Mouse (Mus musculus) granulocyte monocyte progenitor cell, adult 5-6 weeks (primary cell): Measurements from ENCODE around the gene Sfmbt1. TPM values are rescaled to one million over a fixed set of nuclear protein-coding genes. Genes with fewer than 3 reads are reported as not detected.

Source experiments
- ATAC-seq: replicated peaks from 2 replicates; pipeline ENCODE4 v1.8.0; 2016; ENCODE audit warnings: mild to moderate bottlenecking, moderate TSS enrichment, inconsistent platforms; ENCODE audit not compliant: poor library complexity, severe bottlenecking
- total RNA-seq, 2 experiments: library from RNA; stranded (forward) in 1 of 2; stranded (reverse) in 1 of 2; fragments of 200-712, 200-1000 nt in 1 of 2; fragments of >200 nt in 1 of 2; fragmentation: Nextera tagmentation in 1 of 2; gene quantifications; 2 replicates each; pipeline ENCODE4 v1.2.3; 2014 to 2017

Gene Sfmbt1
- total RNA-seq (2014; fragmentation: Nextera tagmentation), result 11.7 and 13.0 TPM in 2 replicates
- 8.1 and 13.5 TPM in 2 replicates for total RNA-seq (2017)

DNA sequence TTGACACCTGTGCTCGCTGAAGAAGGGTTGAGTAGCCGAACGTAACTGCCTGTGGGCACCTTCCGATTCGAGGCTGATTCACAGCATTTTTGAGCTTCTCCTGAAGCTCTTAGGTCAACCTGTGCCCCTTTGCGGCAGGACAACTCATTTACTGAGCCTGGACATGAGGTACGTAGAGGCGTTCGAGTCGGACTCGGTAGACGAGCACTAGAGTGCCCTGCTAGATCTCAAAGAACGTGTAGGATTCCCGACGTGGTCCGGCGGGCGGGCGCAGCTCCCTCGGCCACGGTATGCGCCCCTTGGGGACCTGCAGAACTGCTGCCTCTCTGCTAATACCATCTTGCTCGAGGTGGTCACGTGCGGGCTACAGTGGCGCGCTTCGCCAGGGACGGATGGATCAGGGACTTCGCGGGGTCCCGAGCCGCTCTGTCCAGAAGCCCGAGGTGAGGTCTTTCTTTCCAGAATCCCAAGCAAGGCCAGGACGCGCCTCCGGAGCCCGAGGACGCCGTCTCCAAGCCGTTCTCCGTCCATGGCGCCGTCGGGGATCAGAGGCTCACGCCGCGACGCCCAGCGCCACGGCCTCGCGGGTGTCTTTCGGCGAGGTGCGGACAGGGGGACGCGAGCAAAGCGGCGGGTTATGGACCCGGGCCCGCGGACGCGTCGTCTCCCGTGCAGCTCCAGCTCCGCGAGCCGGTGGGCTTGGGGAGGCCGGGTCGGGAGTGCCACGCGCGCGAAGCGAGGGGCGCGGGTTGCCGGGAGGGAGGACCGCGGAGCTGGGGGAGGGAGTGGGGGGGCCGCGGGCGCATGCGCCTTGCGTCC is at the start of gene Sfmbt1:
Gene Sfmbt1, plus strand, starts transcription at position 51 of the 819 bp plus-strand sequence.
- peak; percentile 51 for ATAC-seq

- ATAC-seq, result no peak
Observed at GRCm38 (mm10) chr14:30666061-30666460, 48.6 kb upstream of the Sfmbt1 start.

- no peak for ATAC-seq
Observed at GRCm38 (mm10) chr14:30666604-30667003, 48.0 kb upstream of the Sfmbt1 start.

DNA sequence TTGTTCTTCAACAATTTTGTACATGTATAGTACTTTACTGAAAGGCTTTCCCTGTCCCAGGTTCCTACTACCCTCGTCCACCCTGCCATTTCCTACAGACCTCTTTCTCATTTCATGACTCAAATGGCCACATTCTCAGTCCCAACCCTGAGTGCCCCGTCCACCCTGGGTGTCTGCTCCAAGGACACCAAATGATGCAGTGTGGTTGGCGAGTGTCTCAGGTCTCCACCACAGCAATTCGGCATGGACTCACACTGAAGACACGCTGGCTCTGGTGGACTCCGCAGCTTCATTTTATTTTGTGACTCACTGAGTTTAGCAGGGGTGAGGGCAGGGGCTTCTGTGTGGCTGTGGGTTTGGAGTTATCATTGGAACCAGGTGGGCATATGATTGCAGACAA is 44.5 kb upstream of the Sfmbt1 start:
- no peak for ATAC-seq

DNA sequence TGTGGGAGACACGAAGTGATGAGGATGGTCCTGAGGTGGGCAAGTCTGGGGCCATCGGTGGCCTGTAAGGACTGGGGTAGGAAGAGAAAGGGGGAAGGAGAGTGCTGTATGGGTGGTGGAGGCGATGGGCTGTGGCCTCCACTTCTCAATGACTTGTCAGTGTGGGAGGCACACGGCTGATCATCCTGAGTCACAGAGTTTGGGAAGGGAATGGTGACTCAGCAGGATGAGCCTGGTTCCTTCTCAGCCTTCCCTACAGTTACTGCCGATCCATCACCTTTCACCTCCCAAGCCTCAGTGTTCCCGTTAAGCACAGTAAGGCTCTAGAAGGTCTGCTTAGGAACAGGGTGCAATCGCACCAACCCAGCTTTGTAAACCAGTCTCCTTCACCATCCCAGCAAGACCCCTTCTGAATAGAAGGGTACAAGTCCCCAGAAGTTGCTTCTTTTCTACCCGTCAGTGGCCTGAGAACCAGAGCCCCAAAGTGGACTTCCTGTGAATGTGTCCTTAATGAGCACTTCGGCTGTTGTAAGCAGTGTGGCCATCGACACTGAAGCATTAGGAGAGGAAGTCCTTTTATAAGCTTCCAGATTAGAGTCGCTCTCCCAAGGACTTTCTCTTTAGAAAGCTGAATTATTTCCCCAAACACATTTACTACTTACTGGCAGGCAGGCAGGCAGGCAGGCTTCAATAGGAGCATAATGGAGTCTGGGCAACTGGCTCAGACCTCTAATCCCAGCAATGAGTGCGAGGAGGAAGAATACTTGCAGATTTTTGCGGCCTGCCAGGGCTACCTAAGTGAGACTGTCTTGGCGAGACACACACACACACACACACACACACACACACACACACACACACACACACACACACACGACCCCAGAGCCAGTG is 43.3 kb upstream of the Sfmbt1 start:
- 0 out of 2 replicates have a peak, but pooled peaks have one; percentile 23 for ATAC-seq

DNA sequence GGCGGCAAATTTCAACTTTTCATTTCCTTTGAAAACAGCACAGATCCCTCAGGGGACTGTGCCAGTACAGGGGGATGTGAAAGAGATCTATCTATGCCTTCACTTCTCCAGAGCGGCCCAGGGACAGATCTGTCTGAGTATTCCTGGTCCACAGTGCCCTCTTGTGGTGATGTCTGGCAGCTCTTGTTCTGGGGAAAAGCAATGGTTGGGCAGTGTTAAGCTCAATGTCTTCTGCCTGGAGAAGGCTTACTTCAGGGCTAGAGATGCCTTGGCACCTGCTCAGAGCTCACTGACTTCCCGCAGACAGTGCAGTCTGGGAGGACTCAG is 42.7 kb upstream of the Sfmbt1 start:
- peak; percentile 95 for ATAC-seq

GRCm38 (mm10) chr14:30674947-30675346 is 39.7 kb upstream of the Sfmbt1 start:
- ATAC-seq, result no peak; the same call in 1 of the 2 replicates

DNA sequence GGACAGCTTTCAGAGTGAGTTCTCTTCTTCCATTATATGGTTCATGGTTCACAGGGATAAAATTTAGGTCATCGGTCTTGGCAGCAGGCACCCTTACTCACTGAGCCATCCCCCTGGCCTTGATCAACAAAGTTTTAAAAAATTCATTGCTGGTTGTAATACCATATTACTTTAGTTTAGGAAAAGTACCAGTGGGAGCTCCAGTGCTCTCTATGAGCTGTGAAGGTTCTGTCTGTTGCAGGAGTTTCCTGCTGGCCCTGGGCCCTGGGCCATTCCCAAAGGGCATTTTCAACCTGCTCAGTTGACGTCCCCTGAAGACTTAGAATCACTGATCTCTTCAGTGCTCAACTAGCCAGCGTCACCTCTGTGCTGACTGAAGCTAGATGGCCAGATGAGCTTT is 32.5 kb upstream of the Sfmbt1 start:
- no peak for ATAC-seq

DNA sequence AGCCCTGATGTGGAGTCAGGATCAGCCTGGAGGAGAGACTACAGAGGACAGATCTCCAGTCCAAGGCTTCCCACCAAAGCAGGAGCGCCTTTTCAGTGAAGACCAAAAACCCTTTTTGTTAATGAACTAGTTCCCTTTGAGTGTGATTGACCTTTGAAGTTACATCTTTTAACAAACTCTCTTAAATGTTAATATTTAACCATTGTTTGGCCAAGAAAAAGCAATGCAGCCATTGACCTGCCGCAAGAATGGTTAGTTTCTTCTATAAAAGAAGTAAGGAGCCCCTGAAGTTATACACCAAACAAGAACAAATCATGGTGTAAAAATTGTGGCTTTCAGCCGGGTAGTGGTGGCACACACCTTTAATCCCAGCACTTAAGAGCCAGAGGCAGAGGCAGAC is 24.0 kb upstream of the Sfmbt1 start:
- ATAC-seq, result no peak

DNA sequence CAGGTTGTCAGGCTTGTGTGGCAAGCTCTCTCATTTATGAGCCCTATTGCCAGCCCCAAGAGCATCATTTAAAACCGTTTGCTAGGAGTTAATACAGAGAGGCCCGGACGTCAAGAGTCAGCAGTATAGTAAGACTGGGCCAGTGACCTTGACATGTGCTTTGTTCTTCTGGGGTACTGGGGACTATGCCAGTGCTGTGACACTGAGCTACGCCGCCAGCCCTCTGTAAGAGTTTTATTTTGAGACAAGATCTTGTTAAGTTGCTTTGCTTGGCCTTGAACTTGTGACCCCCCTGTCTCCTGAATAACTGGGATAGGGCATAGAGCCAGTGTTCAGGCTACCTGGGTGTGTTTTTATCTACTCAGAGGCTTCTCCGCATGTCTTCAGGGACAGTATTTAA is 22.2 kb upstream of the Sfmbt1 start:
- ATAC-seq, result no peak

GRCm38 (mm10) chr14:30694786-30695185 is 19.9 kb upstream of the Sfmbt1 start:
- peak; percentile 72 for ATAC-seq

GRCm38 (mm10) chr14:30695609-30696008 is 19.0 kb upstream of the Sfmbt1 start:
- ATAC-seq, result peak; percentile 75

DNA sequence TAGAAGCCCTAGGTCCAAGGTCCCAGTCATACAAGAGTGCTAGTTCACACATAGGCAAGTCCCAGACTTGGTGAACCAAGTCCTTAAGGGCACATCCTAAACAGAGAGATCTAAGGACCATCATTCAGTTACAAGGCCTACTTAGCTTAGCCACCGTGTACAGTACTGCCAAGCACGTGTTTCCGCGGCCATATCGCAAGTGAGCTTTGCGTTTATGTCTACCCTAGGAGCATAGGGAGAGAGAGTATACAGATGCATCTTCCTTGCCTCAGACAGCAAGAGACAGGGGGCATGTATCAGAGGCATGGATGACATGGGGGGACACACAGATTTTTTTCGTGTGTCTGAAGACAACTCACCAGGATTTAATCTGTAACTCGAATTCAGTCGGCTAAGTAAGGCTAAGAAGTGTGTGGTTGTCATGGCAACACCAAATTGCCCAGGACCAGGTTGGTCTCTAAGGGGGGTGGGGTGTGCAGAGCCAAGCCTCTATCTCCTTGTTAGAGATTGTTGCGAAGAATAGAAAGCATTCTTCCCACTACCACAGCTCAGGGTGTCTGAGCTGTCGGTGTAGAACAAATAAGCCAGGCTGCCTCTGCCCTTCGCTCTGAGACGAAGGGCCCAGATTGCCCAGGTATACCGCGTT is 17.1 kb upstream of the Sfmbt1 start:
- no peak for ATAC-seq

GRCm38 (mm10) chr14:30699656-30700055 is 15.0 kb upstream of the Sfmbt1 start:
- peak; percentile 58 for ATAC-seq

DNA sequence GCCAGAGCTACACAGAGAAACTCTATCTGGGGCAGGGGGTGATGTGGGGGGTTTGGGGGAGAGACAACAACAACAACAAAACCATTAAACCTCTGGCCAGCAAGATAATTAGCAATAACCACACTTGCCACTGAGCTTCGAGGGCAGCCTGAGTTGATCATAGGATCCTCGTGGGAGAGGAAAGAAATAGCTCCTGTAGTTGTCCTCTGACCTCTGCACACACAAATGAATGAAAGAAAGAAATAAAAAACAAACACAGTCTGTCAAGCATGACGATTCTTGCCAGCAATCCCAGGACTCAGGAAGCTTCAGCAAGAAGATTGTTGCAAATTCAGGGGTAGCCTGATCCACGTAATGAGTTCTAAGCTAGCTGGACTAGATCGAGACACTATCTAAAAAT is 12.1 kb upstream of the Sfmbt1 start:
- ATAC-seq, result no peak

GRCm38 (mm10) chr14:30703079-30703478 is 11.6 kb upstream of the Sfmbt1 start:
- ATAC-seq, result no peak

- ATAC-seq, result no peak
Observed at GRCm38 (mm10) chr14:30704098-30704855, 10.4 kb upstream of the Sfmbt1 start.

- no peak for ATAC-seq
Observed at GRCm38 (mm10) chr14:30711892-30712291, 2.8 kb upstream of the Sfmbt1 start.

GRCm38 (mm10) chr14:30713769-30714168 is 880 bp upstream of the Sfmbt1 start:
- ATAC-seq, result no peak

- ATAC-seq, result peak; percentile 57
Observed at GRCm38 (mm10) chr14:30715618-30716050, 985 bp downstream of the Sfmbt1 start.
